Mouse (Mus musculus): ENCODE results near the gene Slc22a1. TPM values are rescaled to one million over a fixed set of nuclear protein-coding genes. Genes with fewer than 3 reads are reported as not detected.

The Slc22a1 gene
- polyA plus RNA-seq (2012; rRNA removed), result 32.1 and 46.4 TPM in 2 replicates

- Histone ChIP-seq H3K27me3 (ENCODE audit: control insufficient read depth, insufficient read depth, low read length) (no peaks in the 10 kb centered on the region), H3K36me3 (ENCODE audit: control insufficient read depth, insufficient read depth, low read length) (no peaks in the 10 kb centered on the region), H3K27ac (ENCODE audit: insufficient read depth, low read depth, low read length) (peak within 1 kb of the TSS; percentile 95), H3K4me1 (ENCODE audit: control insufficient read depth, insufficient read depth, insufficient read length, low read length) (peaks cover 32% of the 10 kb centered on the region), H3K4me3 (ENCODE audit: low read depth, low read length) (peak within 1 kb of the TSS; percentile 61)
- TF ChIP-seq CTCF (IDR thresholded peaks at IDR 0.05; ENCODE audit: extremely low read depth, insufficient read length, insufficient replicate concordance, low read depth, low read length), result no peak
- no peak for TF ChIP-seq POLR2A (IDR thresholded peaks at IDR 0.05; ENCODE audit: low read depth, low read length)
- WGBS, result 18% methylated on average over 7 of the region's 7 CpGs
These were observed at the start of gene Slc22a1 for GRCm38 (mm10) chr17:12675646-12676045. Slc22a1 (minus strand) TSS chr17:12675829.

GRCm38 (mm10) chr17:12724767-12725744 lies 49.4 kb upstream of the Slc22a1 start:
- peaks cover 39% of the 10 kb centered on the region for H3K4me1 ChIP-seq (ENCODE audit: control insufficient read depth, insufficient read depth, insufficient read length, low read length)
- TF ChIP-seq POLR2A (IDR thresholded peaks at IDR 0.05; ENCODE audit: low read depth, low read length), result no peak
- TF ChIP-seq CTCF (IDR thresholded peaks at IDR 0.05; ENCODE audit: extremely low read depth, insufficient read length, insufficient replicate concordance, low read depth, low read length), result no peak
- H3K27me3 ChIP-seq (ENCODE audit: control insufficient read depth, insufficient read depth, low read length), result no peaks in the 10 kb centered on the region
- peak overlapping the region; percentile 83 for H3K27ac ChIP-seq (ENCODE audit: insufficient read depth, low read depth, low read length)
- H3K4me3 ChIP-seq (ENCODE audit: low read depth, low read length), result no peak overlapping the region
- WGBS, result 14% methylated on average over 6 of the region's 6 CpGs
- 0 out of 2 replicates have a peak, but pooled peaks cover under 1% of the 10 kb centered on the region for H3K36me3 ChIP-seq (ENCODE audit: control insufficient read depth, insufficient read depth, low read length)

- no peak for TF ChIP-seq POLR2A (IDR thresholded peaks at IDR 0.05; ENCODE audit: low read depth, low read length)
- TF ChIP-seq CTCF (IDR thresholded peaks at IDR 0.05; ENCODE audit: extremely low read depth, insufficient read length, insufficient replicate concordance, low read depth, low read length), result no peak
- H3K27me3 ChIP-seq (ENCODE audit: control insufficient read depth, insufficient read depth, low read length), result no peaks in the 10 kb centered on the region
- WGBS, result 28% methylated on average over 5 of the region's 5 CpGs
- no peaks in the 10 kb centered on the region for H3K36me3 ChIP-seq (ENCODE audit: control insufficient read depth, insufficient read depth, low read length)
- H3K4me1 ChIP-seq (ENCODE audit: control insufficient read depth, insufficient read depth, insufficient read length, low read length), result peaks cover 39% of the 10 kb centered on the region
- H3K4me3 ChIP-seq (ENCODE audit: low read depth, low read length), result no peak overlapping the region
- H3K27ac ChIP-seq (ENCODE audit: insufficient read depth, low read depth, low read length), result peak overlapping the region; percentile 83
These were observed 48.5 kb upstream of the Slc22a1 start for GRCm38 (mm10) chr17:12723986-12724766.

- peak overlapping the region; percentile 6 for H3K27ac ChIP-seq (ENCODE audit: insufficient read depth, low read depth, low read length)
These were observed 47.0 kb upstream of the Slc22a1 start for GRCm38 (mm10) chr17:12722622-12723021.

GRCm38 (mm10) chr17:12721118-12721886 lies 45.7 kb upstream of the Slc22a1 start:
- WGBS, result 67% methylated on average over 5 of the region's 5 CpGs
- Histone ChIP-seq H3K27ac (ENCODE audit: insufficient read depth, low read depth, low read length) (no peak overlapping the region), H3K4me3 (ENCODE audit: low read depth, low read length) (no peak overlapping the region), H3K36me3 (ENCODE audit: control insufficient read depth, insufficient read depth, low read length) (no peaks in the 10 kb centered on the region; the same call in 1 of the 2 replicates), H3K4me1 (ENCODE audit: control insufficient read depth, insufficient read depth, insufficient read length, low read length) (peaks cover 35% of the 10 kb centered on the region), H3K27me3 (ENCODE audit: control insufficient read depth, insufficient read depth, low read length) (no peaks in the 10 kb centered on the region)
- TF ChIP-seq CTCF (IDR thresholded peaks at IDR 0.05; ENCODE audit: extremely low read depth, insufficient read length, insufficient replicate concordance, low read depth, low read length) (no peak), POLR2A (IDR thresholded peaks at IDR 0.05; ENCODE audit: low read depth, low read length) (no peak)

More at GRCm38 (mm10) chr17:12722622-12723021, 47.0 kb upstream of the Slc22a1 start:
- Histone ChIP-seq H3K4me3 (ENCODE audit: low read depth, low read length) (no peak overlapping the region), H3K4me1 (ENCODE audit: control insufficient read depth, insufficient read depth, insufficient read length, low read length) (peaks cover 39% of the 10 kb centered on the region), H3K36me3 (ENCODE audit: control insufficient read depth, insufficient read depth, low read length) (no peaks in the 10 kb centered on the region), H3K27me3 (ENCODE audit: control insufficient read depth, insufficient read depth, low read length) (no peaks in the 10 kb centered on the region)
- 13% methylated on average over 8 of the region's 8 CpGs for WGBS
- TF ChIP-seq POLR2A (IDR thresholded peaks at IDR 0.05; ENCODE audit: low read depth, low read length), result no peak

- 58% methylated on average over 7 of the region's 7 CpGs for WGBS
- Histone ChIP-seq H3K27ac (ENCODE audit: insufficient read depth, low read depth, low read length) (no peak overlapping the region), H3K4me3 (ENCODE audit: low read depth, low read length) (no peak overlapping the region), H3K36me3 (ENCODE audit: control insufficient read depth, insufficient read depth, low read length) (no peaks in the 10 kb centered on the region; the same call in 1 of the 2 replicates), H3K4me1 (ENCODE audit: control insufficient read depth, insufficient read depth, insufficient read length, low read length) (peaks cover 12% of the 10 kb centered on the region; the same call in 1 of the 2 replicates), H3K27me3 (ENCODE audit: control insufficient read depth, insufficient read depth, low read length) (no peaks in the 10 kb centered on the region)
- no peak for TF ChIP-seq CTCF (IDR thresholded peaks at IDR 0.05; ENCODE audit: extremely low read depth, insufficient read length, insufficient replicate concordance, low read depth, low read length)
- TF ChIP-seq POLR2A (IDR thresholded peaks at IDR 0.05; ENCODE audit: low read depth, low read length), result no peak
These were observed 42.6 kb upstream of the Slc22a1 start for GRCm38 (mm10) chr17:12718251-12718650.

Data from small intestine, adult 2 months (tissue).